Mouse (Mus musculus) limb, embryonic 14.5 days (tissue): ENCODE data around the gene Map3k4. TPM values are rescaled to one million over a fixed set of nuclear protein-coding genes. Genes with fewer than 3 reads are reported as not detected.

Experiments used
- ATAC-seq: fragments of 200-750 bp; cut with Nextera tagmentation; 2 replicates; pipeline ENCODE4 v1.8.0; 2017; ENCODE audit warnings: low read depth, moderate number of reproducible peaks, moderate TSS enrichment; ENCODE audit not compliant: low FRiP score
- DNase-seq: peaks from one replicate; pipeline ENCODE4 v3.0.0-alpha.2; 2015; ENCODE audit warnings: low spot score
- H3K27ac ChIP-seq: fragments of 300-500 bp; sonication (generic); replicated peaks from 2 replicates; pipeline ENCODE4 v1.5.1; 2014; ENCODE audit warnings: low read depth, mild to moderate bottlenecking, low read length, moderate library complexity, mixed read lengths
- H3K27me3 ChIP-seq: fragments of 300-500 bp; sonication (generic); 2 replicates; pipeline ENCODE4 v1.6.1; 2014; ENCODE audit warnings: low read length, mixed read lengths; ENCODE audit not compliant: control insufficient read depth, insufficient read depth
- H3K36me3 ChIP-seq: fragments of 300-500 bp; sonication (generic); 2 replicates; pipeline ENCODE4 v1.6.1; 2014; ENCODE audit warnings: mild to moderate bottlenecking, low read length, moderate library complexity, mixed read lengths; ENCODE audit not compliant: control insufficient read depth, insufficient read depth
- H3K4me1 ChIP-seq: fragments of 300-500 bp; sonication (generic); 2 replicates; pipeline ENCODE4 v1.6.1; 2014; ENCODE audit warnings: antibody characterized with exemption, low read length, mixed read lengths; ENCODE audit not compliant: control insufficient read depth, insufficient read depth
- H3K4me2 ChIP-seq: fragments of 300-500 bp; sonication (generic); replicated peaks from 2 replicates; pipeline ENCODE4 v1.6.1; 2014; ENCODE audit warnings: low read depth, mild to moderate bottlenecking, low read length, moderate library complexity; ENCODE audit not compliant: severe bottlenecking
- H3K4me3 ChIP-seq: fragments of 300-500 bp; sonication (generic); replicated peaks from 2 replicates; pipeline ENCODE4 v1.5.1; 2014; ENCODE audit warnings: low read length
- H3K9ac ChIP-seq: fragments of 300-500 bp; sonication (generic); 2 replicates; pipeline ENCODE4 v1.6.1; 2014; ENCODE audit warnings: mild to moderate bottlenecking, low read depth, low read length, moderate library complexity; ENCODE audit not compliant: severe bottlenecking
- H3K9me3 ChIP-seq: fragments of 300-500 bp; sonication (generic); 2 replicates; pipeline ENCODE4 v1.6.1; 2016; ENCODE audit warnings: low read length; ENCODE audit not compliant: control insufficient read depth
- POLR2A ChIP-seq: fragments of 200-500 bp; IDR thresholded peaks from 2 replicates; pipeline ENCODE4 v1.8.0; 2012; ENCODE audit warnings: inconsistent platforms, mild to moderate bottlenecking, moderate library complexity, borderline replicate concordance; ENCODE audit not compliant: insufficient read depth, insufficient read length; ENCODE audit errors: extremely low read depth
- WGBS: fragments of 180-500 bp; shearing (Covaris S2); extraction: QIAGEN DNeasy Blood & Tissue Kit; methylation state at CpG from one replicate; pipeline ENCODE4 v1.1.7; 2014; 5-methylcytosine and 5-hydroxymethylcytosine counted together
- polyA plus RNA-seq, 2 experiments: library from polyadenylated mRNA; depleted of rRNA in 1 of 2; stranded (reverse) in 1 of 2; unstranded in 1 of 2; fragments of >200 nt; fragmentation: Nextera tagmentation in 1 of 2; extraction: Ambion mirVana in 1 of 2; gene quantifications; 2 replicates each; pipeline versions ENCODE4 v1.2.1 to v1.2.3; 2012 to 2014

Map3k4 gene
- polyA plus RNA-seq, 2 experiments, result 28.6 to 36.4 TPM

DNA sequence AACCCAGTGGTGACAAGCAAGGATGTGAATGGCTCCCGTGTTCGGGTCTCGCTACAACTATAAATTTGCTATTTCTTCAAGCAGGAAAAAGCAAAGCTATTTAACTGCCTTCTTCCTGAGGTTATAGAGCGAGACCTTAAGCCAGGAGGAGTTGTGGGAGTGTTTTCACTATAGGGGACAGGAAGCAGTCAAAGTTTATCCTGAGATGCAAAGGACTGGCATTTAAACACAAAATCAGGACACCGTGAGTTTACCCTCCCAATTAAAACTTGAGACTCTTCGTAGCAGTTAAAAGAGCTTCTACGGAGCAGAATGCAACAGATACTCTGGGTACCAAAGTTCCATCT, 1.0 kb downstream of the Map3k4 start:
- peaks cover 9% of the 10 kb centered on the region for H3K4me1 ChIP-seq
- DNase-seq, result no peak
- TF ChIP-seq POLR2A, result no peak
- peak overlapping the region; percentile 74 for H3K4me2 ChIP-seq
- H3K9ac ChIP-seq, result peak overlapping the region; percentile 90
- peak overlapping the region; percentile 97 for H3K27ac ChIP-seq
- H3K27me3 ChIP-seq, result no peaks in the 10 kb centered on the region
- H3K4me3 ChIP-seq, result peak overlapping the region; percentile 99
- H3K36me3 ChIP-seq, result no peaks in the 10 kb centered on the region
- ATAC-seq, result no peak
- no peaks in the 10 kb centered on the region for H3K9me3 ChIP-seq
- WGBS, result under 1% methylated on average over 7 of the region's 7 CpGs

- Histone ChIP-seq H3K9me3 (no peaks in the 10 kb centered on the region), H3K36me3 (no peaks in the 10 kb centered on the region), H3K27ac (no peak overlapping the region), H3K4me1 (peaks cover 9% of the 10 kb centered on the region), H3K9ac (no peak overlapping the region), H3K4me2 (no peak overlapping the region), H3K27me3 (no peaks in the 10 kb centered on the region), H3K4me3 (no peak overlapping the region)
- DNase-seq (no peak), ATAC-seq (no peak)
- no peak for TF ChIP-seq POLR2A
- 74% methylated on average over 13 of the region's 13 CpGs for WGBS
Measured at GRCm38 (mm10) chr17:12316251-12316650, 2.3 kb downstream of the Map3k4 start.

- ATAC-seq (no peak), DNase-seq (no peak)
- TF ChIP-seq POLR2A, result no peak
- Histone ChIP-seq H3K27me3 (no peaks in the 10 kb centered on the region), H3K4me2 (no peak overlapping the region), H3K9me3 (no peaks in the 10 kb centered on the region), H3K27ac (no peak overlapping the region), H3K9ac (no peak overlapping the region), H3K4me1 (0 out of 2 replicates have a peak, but pooled peaks cover 7% of the 10 kb centered on the region), H3K36me3 (no peaks in the 10 kb centered on the region), H3K4me3 (no peak overlapping the region)
- 79% methylated on average over 6 of the region's 6 CpGs for WGBS
Measured at GRCm38 (mm10) chr17:12312248-12312647, 6.3 kb downstream of the Map3k4 start.

GRCm38 (mm10) chr17:12309493-12309892, 9.1 kb downstream of the Map3k4 start:
- H3K4me1 ChIP-seq, result 0 out of 2 replicates have a peak, but pooled peaks cover 2% of the 10 kb centered on the region
- WGBS, result 84% methylated on average over 9 of the region's 9 CpGs
- H3K27me3 ChIP-seq, result no peaks in the 10 kb centered on the region
- H3K9me3 ChIP-seq, result no peaks in the 10 kb centered on the region
- no peak overlapping the region for H3K9ac ChIP-seq
- no peak overlapping the region for H3K4me3 ChIP-seq
- TF ChIP-seq POLR2A, result no peak
- no peaks in the 10 kb centered on the region for H3K36me3 ChIP-seq
- H3K27ac ChIP-seq, result no peak overlapping the region
- ATAC-seq (no peak), DNase-seq (no peak)
- H3K4me2 ChIP-seq, result no peak overlapping the region

GRCm38 (mm10) chr17:12309059-12309458, 9.5 kb downstream of the Map3k4 start:
- H3K27ac ChIP-seq, result no peak overlapping the region
- TF ChIP-seq POLR2A, result no peak
- no peaks in the 10 kb centered on the region for H3K9me3 ChIP-seq
- H3K27me3 ChIP-seq, result no peaks in the 10 kb centered on the region
- no peak for DNase-seq
- H3K36me3 ChIP-seq, result no peaks in the 10 kb centered on the region
- 85% methylated on average over 8 of the region's 8 CpGs for WGBS
- no peak for ATAC-seq
- H3K9ac ChIP-seq, result no peak overlapping the region
- no peak overlapping the region for H3K4me2 ChIP-seq
- H3K4me3 ChIP-seq, result no peak overlapping the region
- H3K4me1 ChIP-seq, result 0 out of 2 replicates have a peak, but pooled peaks cover 2% of the 10 kb centered on the region

GRCm38 (mm10) chr17:12307251-12308135, 11.1 kb downstream of the Map3k4 start:
- H3K36me3 ChIP-seq, result no peaks in the 10 kb centered on the region
- 0 out of 2 replicates have a peak, but pooled peaks cover 2% of the 10 kb centered on the region for H3K4me1 ChIP-seq
- H3K4me2 ChIP-seq, result no peak overlapping the region
- no peaks in the 10 kb centered on the region for H3K9me3 ChIP-seq
- ATAC-seq, result no peak
- TF ChIP-seq POLR2A, result no peak
- no peak for DNase-seq
- WGBS, result 78% methylated on average over 20 of the region's 20 CpGs
- no peaks in the 10 kb centered on the region for H3K27me3 ChIP-seq
- no peak overlapping the region for H3K4me3 ChIP-seq
- no peak overlapping the region for H3K9ac ChIP-seq
- no peak overlapping the region for H3K27ac ChIP-seq
